Comparison of ENCODE assay signal across 8 mouse cellular contexts in genomic region chr13:104610210-104611111, GRCm38 (mm10).
A peak's percentile ranks its signal among the peaks of the same experiment; 100 is the strongest.
DNase-seq lines count a peak whose midpoint lies in the region; ATAC-seq and TF ChIP-seq lines count a peak whose summit lies in the region.

No protein-coding gene starts in this region.

- H3K27me3 ChIP-seq in thymus, adult 2 months (ENCODE audit: control insufficient read depth, insufficient read depth, low read length) = no peaks in the 10 kb centered on the region
- no peaks in the 10 kb centered on the region for H3K27me3 ChIP-seq in heart, embryonic 15.5 days
- no peaks in the 10 kb centered on the region for H3K27me3 ChIP-seq in liver, embryonic 16.5 days (ENCODE audit: control insufficient read depth, insufficient read depth, low read depth, low read length)
- H3K27me3 ChIP-seq in splenic B cell, adult 2 months (ENCODE audit: control insufficient read depth, insufficient read depth, low read length, poor library complexity, severe bottlenecking) = no peaks in the 10 kb centered on the region
- H3K27me3 ChIP-seq in cerebellum, adult 2 months (ENCODE audit: control insufficient read depth, insufficient read depth, low read length) = no peaks in the 10 kb centered on the region
- H3K27me3 ChIP-seq in hindbrain, embryonic 11.5 days (ENCODE audit: control insufficient read depth, insufficient read depth, low read length) = no peaks in the 10 kb centered on the region

- H3K9me3 ChIP-seq in heart, embryonic 15.5 days (replicated peaks) = no peaks in the 10 kb centered on the region
- no peaks in the 10 kb centered on the region for H3K9me3 ChIP-seq in liver, embryonic 16.5 days (replicated peaks; ENCODE audit: control insufficient read depth, low read length)
- no peaks in the 10 kb centered on the region for H3K9me3 ChIP-seq in hindbrain, embryonic 11.5 days (ENCODE audit: control insufficient read depth, low read length)

- peaks cover 19% of the 10 kb centered on the region for H3K4me1 ChIP-seq in thymus, adult 2 months (replicated peaks; ENCODE audit: control insufficient read depth, insufficient read depth, low read length)
- H3K4me1 ChIP-seq in heart, embryonic 15.5 days (replicated peaks) = no peaks in the 10 kb centered on the region
- no peaks in the 10 kb centered on the region for H3K4me1 ChIP-seq in liver, embryonic 16.5 days (ENCODE audit: control insufficient read depth, low read depth, low read length)
- H3K4me1 ChIP-seq in cerebellum, adult 2 months (ENCODE audit: control insufficient read depth, insufficient read depth, low read length) = no peaks in the 10 kb centered on the region
- H3K4me1 ChIP-seq in hindbrain, embryonic 11.5 days (replicated peaks; ENCODE audit: control insufficient read depth, insufficient read depth, low read length) = no peaks in the 10 kb centered on the region

- no peak for DNase-seq in thymus, adult 2 months
- no peak for DNase-seq in thymus, adult 18-20 months
- peak; percentile 66 for DNase-seq in splenic B cell, adult 2 months (ENCODE audit: low read depth, low spot score)
- DNase-seq in cerebellum, adult 2 months = no peak
- no peak for DNase-seq in gastrocnemius, postnatal 10 days
- DNase-seq in hindbrain, embryonic 11.5 days (ENCODE audit: low spot score) = no peak

- no peak for TF ChIP-seq CTCF in thymus, adult 2 months (IDR thresholded peaks at IDR 0.05; ENCODE audit: borderline replicate concordance, control insufficient read depth, extremely low read depth, insufficient read depth, low read length, poor library complexity)
- no peak for TF ChIP-seq CTCF in cerebellum, adult 2 months (IDR thresholded peaks at IDR 0.05; ENCODE audit: borderline replicate concordance, insufficient read depth, low read depth, low read length)

- no peak for ATAC-seq in heart, embryonic 15.5 days (replicated peaks; ENCODE audit: insufficient number of reproducible peaks, insufficient read depth, low FRiP score, low read depth)
- 0 out of 2 replicates have a peak, but pooled peaks have one; percentile 59 for ATAC-seq in liver, embryonic 16.5 days (ENCODE audit: low read depth)
- ATAC-seq in hindbrain, embryonic 11.5 days (ENCODE audit: low FRiP score) = no peak

- peak overlapping the region; percentile 15; the same call in 1 of the 2 replicates for H3K4me3 ChIP-seq in thymus, adult 2 months (ENCODE audit: control insufficient read depth, insufficient read depth, low read length)
- no peak overlapping the region for H3K4me3 ChIP-seq in heart, embryonic 15.5 days
- peak overlapping the region; percentile 39 for H3K4me3 ChIP-seq in liver, embryonic 16.5 days (ENCODE audit: low read depth, low read length)
- H3K4me3 ChIP-seq in cerebellum, adult 2 months (replicated peaks; ENCODE audit: insufficient read depth, low read depth, low read length) = no peak overlapping the region
- H3K4me3 ChIP-seq in hindbrain, embryonic 11.5 days (ENCODE audit: low read depth, low read length) = no peak overlapping the region

- TF ChIP-seq POLR2A in thymus, adult 2 months (IDR thresholded peaks at IDR 0.05; ENCODE audit: control insufficient read depth, extremely low read depth, insufficient read depth, low read length, poor library complexity) = no peak
- no peak for TF ChIP-seq POLR2A in cerebellum, adult 2 months (IDR thresholded peaks at IDR 0.05; ENCODE audit: borderline replicate concordance, insufficient read depth, low read length)

- 15% methylated on average over 22 of the region's 22 CpGs for WGBS in thymus, adult 2 months
- 76% methylated on average over 22 of the region's 22 CpGs for WGBS in heart, embryonic 15.5 days
- 32% methylated on average over 22 of the region's 22 CpGs for WGBS in liver, embryonic 16.5 days (ENCODE audit: insufficient replicate concordance)
- WGBS in cerebellum, adult 2 months = 86% methylated on average over 22 of the region's 22 CpGs
- 86% methylated on average over 22 of the region's 22 CpGs for WGBS in hindbrain, embryonic 11.5 days

- no peaks in the 10 kb centered on the region for H3K36me3 ChIP-seq in thymus, adult 2 months (ENCODE audit: control insufficient read depth, insufficient read depth, low read length)
- H3K36me3 ChIP-seq in heart, embryonic 15.5 days = no peaks in the 10 kb centered on the region
- no peaks in the 10 kb centered on the region for H3K36me3 ChIP-seq in liver, embryonic 16.5 days (ENCODE audit: control insufficient read depth, insufficient read depth)
- no peaks in the 10 kb centered on the region for H3K36me3 ChIP-seq in splenic B cell, adult 2 months (ENCODE audit: control insufficient read depth, insufficient read depth, low read length, poor library complexity, severe bottlenecking)
- no peaks in the 10 kb centered on the region for H3K36me3 ChIP-seq in hindbrain, embryonic 11.5 days (ENCODE audit: control insufficient read depth, insufficient read depth, low read length)

- no peak overlapping the region for H3K4me2 ChIP-seq in heart, embryonic 15.5 days
- peak overlapping the region; percentile 44 for H3K4me2 ChIP-seq in liver, embryonic 16.5 days (ENCODE audit: low read depth, low read length)
- no peak overlapping the region for H3K4me2 ChIP-seq in hindbrain, embryonic 11.5 days (replicated peaks; ENCODE audit: low read depth, low read length)

- no peak overlapping the region for H3K27ac ChIP-seq in thymus, adult 2 months (ENCODE audit: control insufficient read depth, insufficient read depth, low read length)
- 0 out of 2 replicates have a peak overlapping the region, but pooled peaks have one; percentile 27 for H3K27ac ChIP-seq in heart, embryonic 15.5 days
- H3K27ac ChIP-seq in liver, embryonic 16.5 days (ENCODE audit: low read length) = no peak overlapping the region
- no peak overlapping the region for H3K27ac ChIP-seq in cerebellum, adult 2 months (ENCODE audit: insufficient read depth, low read length)
- no peak overlapping the region for H3K27ac ChIP-seq in hindbrain, embryonic 11.5 days (ENCODE audit: low read depth, low read length)

- no peak overlapping the region for H3K9ac ChIP-seq in heart, embryonic 15.5 days
- no peak overlapping the region for H3K9ac ChIP-seq in liver, embryonic 16.5 days (ENCODE audit: low read depth, low read length)
- no peak overlapping the region for H3K9ac ChIP-seq in hindbrain, embryonic 11.5 days (ENCODE audit: low read depth, low read length)

Comparison
In these comparisons a context has a peak if more than half of its experiments do, and no peak if none do; other contexts are left out.
1. H3K4me3 ChIP-seq: peak in thymus, adult 2 months (single experiment) and liver, embryonic 16.5 days (single experiment); none in heart, embryonic 15.5 days (single experiment), cerebellum, adult 2 months (single experiment) and hindbrain, embryonic 11.5 days (single experiment).